Mouse (Mus musculus) lung, embryonic 15.5 days (tissue): Measurements from ENCODE around the gene Ppt2. TPM values are rescaled to one million over a fixed set of nuclear protein-coding genes. Genes with fewer than 3 reads are reported as not detected.

Experiments
- ATAC-seq: fragments of 200-750 bp; cut with Nextera tagmentation; 2 replicates; pipeline ENCODE4 v1.8.0; 2017; ENCODE audit warnings: moderate number of reproducible peaks, borderline replicate concordance; ENCODE audit not compliant: low FRiP score, low TSS enrichment; ENCODE audit errors: extremely low read depth
- H3K27ac ChIP-seq: fragments of 300-500 bp; sonication (generic); 2 replicates; pipeline ENCODE4 v1.5.1; 2015; ENCODE audit warnings: moderate library complexity, mild to moderate bottlenecking, inconsistent platforms
- H3K27me3 ChIP-seq: fragments of 300-500 bp; sonication (generic); 2 replicates; pipeline ENCODE4 v1.6.1; 2015; ENCODE audit warnings: inconsistent platforms
- H3K36me3 ChIP-seq: fragments of 300-500 bp; sonication (generic); 2 replicates; pipeline ENCODE4 v1.6.1; 2015; ENCODE audit warnings: inconsistent platforms
- H3K4me1 ChIP-seq: fragments of 300-500 bp; sonication (generic); 2 replicates; pipeline ENCODE4 v1.6.1; 2015; ENCODE audit warnings: inconsistent platforms
- H3K4me2 ChIP-seq: fragments of 300-500 bp; sonication (generic); 2 replicates; pipeline ENCODE4 v1.6.1; 2015; ENCODE audit warnings: inconsistent platforms, mild to moderate bottlenecking, moderate library complexity
- H3K4me3 ChIP-seq: fragments of 300-500 bp; sonication (generic); 2 replicates; pipeline ENCODE4 v1.5.1; 2015; ENCODE audit warnings: mild to moderate bottlenecking, inconsistent platforms
- H3K9ac ChIP-seq: fragments of 300-500 bp; sonication (generic); 2 replicates; pipeline ENCODE4 v1.6.1; 2015; ENCODE audit warnings: inconsistent platforms
- H3K9me3 ChIP-seq: fragments of 300-500 bp; sonication (generic); 2 replicates; pipeline ENCODE4 v1.6.1; 2016; ENCODE audit warnings: inconsistent platforms
- WGBS: fragments of 180-500 bp; shearing (Covaris S2); methylation state at CpG from one replicate; pipeline ENCODE4 v1.1.7; 2015; 5-methylcytosine and 5-hydroxymethylcytosine counted together
- polyA plus RNA-seq: library from polyadenylated mRNA; unstranded; fragments of >200 nt; fragmentation: Nextera tagmentation; extraction: Ambion mirVana; gene quantifications from 2 replicates; pipeline ENCODE4 v1.2.1, GENCODE M21; 2015

The Ppt2 gene
- polyA plus RNA-seq, 1 experiment from 2014 or later = 21.0 TPM

DNA sequence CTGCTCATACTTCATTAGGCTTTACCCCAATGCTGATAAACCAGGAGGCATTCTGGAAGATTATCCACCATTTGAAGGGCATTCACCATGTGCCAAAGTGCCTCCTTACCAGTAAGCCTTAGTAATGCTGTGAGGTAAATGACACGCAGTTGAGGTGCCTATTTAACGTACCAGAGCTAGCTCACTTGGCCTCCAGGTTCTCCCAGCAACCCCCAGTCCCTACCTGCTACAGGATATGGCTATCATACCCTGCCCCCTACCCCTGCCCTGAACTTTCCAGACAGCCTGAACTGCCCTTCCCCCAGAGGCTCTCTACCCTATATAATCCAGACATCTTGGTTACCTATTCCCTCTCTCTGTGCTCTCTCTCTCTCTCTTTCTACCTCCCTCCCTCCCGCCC is 39.5 kb downstream of the Ppt2 start:
- Histone ChIP-seq H3K4me1 (peaks cover 58% of the 10 kb centered on the region), H3K4me3 (no peak overlapping the region; the same call in 1 of the 2 replicates), H3K27ac (no peak overlapping the region), H3K9me3 (no peaks in the 10 kb centered on the region), H3K4me2 (peak overlapping the region; percentile 96), H3K36me3 (no peaks in the 10 kb centered on the region), H3K27me3 (no peaks in the 10 kb centered on the region), H3K9ac (0 out of 2 replicates have a peak overlapping the region, but pooled peaks have one; percentile 98)
- no peak for ATAC-seq
- WGBS = 69% methylated on average over 3 of the region's 3 CpGs

DNA sequence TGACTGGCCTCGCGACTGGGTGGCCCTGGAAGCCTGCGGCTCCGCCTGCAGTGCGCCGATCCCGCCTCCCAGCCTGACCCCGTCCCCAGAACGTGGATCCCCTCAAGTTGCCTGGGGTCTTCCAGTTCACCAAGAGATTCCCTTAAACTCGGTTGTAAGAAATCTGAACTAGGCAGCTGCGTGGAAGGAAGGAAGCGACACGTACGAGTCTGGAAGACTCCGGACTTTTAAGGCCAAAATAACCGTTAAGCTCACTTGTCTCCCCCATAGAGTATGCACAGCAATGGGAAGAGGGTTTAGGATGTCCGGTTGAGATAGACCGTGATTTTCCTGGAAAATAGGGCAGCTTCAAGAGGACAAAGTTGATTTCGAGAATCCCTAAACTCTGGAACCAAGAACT is 40.5 kb downstream of the Ppt2 start:
- no peaks in the 10 kb centered on the region for H3K9me3 ChIP-seq
- H3K27ac ChIP-seq = peak overlapping the region; percentile 99
- peak overlapping the region; percentile 96 for H3K4me2 ChIP-seq
- peak overlapping the region; percentile 83 for H3K4me3 ChIP-seq
- 2% methylated on average over 19 of the region's 19 CpGs for WGBS
- H3K27me3 ChIP-seq = no peaks in the 10 kb centered on the region
- ATAC-seq = no peak
- no peaks in the 10 kb centered on the region for H3K36me3 ChIP-seq
- peaks cover 51% of the 10 kb centered on the region for H3K4me1 ChIP-seq
- peak overlapping the region; percentile 98 for H3K9ac ChIP-seq

DNA sequence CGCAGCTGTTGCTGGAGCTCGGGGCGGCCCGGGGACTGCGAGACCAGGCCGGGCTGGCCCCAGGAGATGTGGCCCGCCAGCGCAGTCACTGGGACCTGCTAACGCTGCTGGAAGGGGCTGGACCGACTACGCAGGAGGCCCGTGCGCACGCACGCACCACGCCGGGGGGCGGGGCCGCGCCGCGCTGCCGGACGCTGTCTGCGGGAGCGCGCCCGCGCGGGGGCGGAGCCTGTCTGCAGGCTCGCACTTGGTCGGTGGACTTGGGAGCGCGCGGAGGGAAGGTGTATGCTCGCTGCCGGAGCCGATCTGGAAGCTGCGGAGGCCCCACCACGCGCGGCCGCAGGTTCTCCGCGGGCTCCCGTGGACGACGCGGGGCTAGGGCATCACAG is 40.9 kb downstream of the Ppt2 start:
- Histone ChIP-seq H3K9me3 (no peaks in the 10 kb centered on the region), H3K4me3 (peak overlapping the region; percentile 83), H3K4me1 (peaks cover 51% of the 10 kb centered on the region), H3K36me3 (no peaks in the 10 kb centered on the region), H3K9ac (peak overlapping the region; percentile 98), H3K27ac (peak overlapping the region; percentile 99), H3K27me3 (no peaks in the 10 kb centered on the region), H3K4me2 (peak overlapping the region; percentile 96)
- peak; percentile 84 for ATAC-seq
- under 1% methylated on average over 48 of the region's 50 CpGs for WGBS

DNA sequence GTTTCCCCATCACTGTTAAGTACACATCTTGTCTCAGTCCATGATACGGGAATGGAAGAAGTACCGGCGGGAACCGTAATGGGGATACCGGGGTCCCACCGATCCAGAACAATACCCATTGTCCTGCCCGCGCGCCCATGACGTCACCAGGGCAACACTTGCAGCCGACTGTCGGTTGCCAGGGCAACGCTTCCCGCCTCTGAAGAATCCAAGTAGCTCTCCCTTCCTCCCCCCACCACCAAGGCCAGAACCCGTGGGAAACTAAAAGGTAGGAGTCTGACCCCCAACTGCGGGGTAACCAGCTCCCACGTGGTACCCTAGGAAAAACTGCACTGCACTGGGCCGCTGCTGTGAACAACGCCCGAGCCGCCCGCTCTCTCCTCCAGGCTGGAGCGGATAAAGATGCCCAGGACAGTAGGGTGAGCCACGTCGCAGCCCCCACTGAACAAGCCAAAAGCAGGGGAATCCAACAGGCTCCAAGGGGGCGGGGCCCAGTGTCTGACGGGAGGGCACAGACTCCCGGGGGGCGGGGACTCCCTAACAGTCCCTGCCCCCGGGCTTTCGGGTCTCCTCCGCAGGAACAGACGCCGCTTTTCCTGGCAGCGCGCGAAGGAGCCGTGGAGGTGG is 41.4 kb downstream of the Ppt2 start:
- H3K4me1 ChIP-seq = peaks cover 51% of the 10 kb centered on the region
- peak; percentile 82 for ATAC-seq

GRCm38 (mm10) chr17:34585877-34586771 is 42.2 kb downstream of the Ppt2 start:
- H3K27ac ChIP-seq = peak overlapping the region; percentile 99
- WGBS = 24% methylated on average over 32 of the region's 32 CpGs
- H3K4me2 ChIP-seq = peak overlapping the region; percentile 96
- peaks cover 46% of the 10 kb centered on the region for H3K4me1 ChIP-seq
- H3K4me3 ChIP-seq = peak overlapping the region; percentile 83
- ATAC-seq = no peak
- H3K27me3 ChIP-seq = no peaks in the 10 kb centered on the region
- H3K9ac ChIP-seq = peak overlapping the region; percentile 98
- no peaks in the 10 kb centered on the region for H3K36me3 ChIP-seq
- no peaks in the 10 kb centered on the region for H3K9me3 ChIP-seq

More for the DNA sequence above, 41.4 kb downstream of the Ppt2 start:
- H3K27ac ChIP-seq = peak overlapping the region; percentile 99
- H3K36me3 ChIP-seq = no peaks in the 10 kb centered on the region
- 2% methylated on average over 38 of the region's 38 CpGs for WGBS
- H3K9ac ChIP-seq = peak overlapping the region; percentile 98
- H3K9me3 ChIP-seq = no peaks in the 10 kb centered on the region
- H3K4me2 ChIP-seq = peak overlapping the region; percentile 96
- peak overlapping the region; percentile 83 for H3K4me3 ChIP-seq
- H3K27me3 ChIP-seq = no peaks in the 10 kb centered on the region

DNA sequence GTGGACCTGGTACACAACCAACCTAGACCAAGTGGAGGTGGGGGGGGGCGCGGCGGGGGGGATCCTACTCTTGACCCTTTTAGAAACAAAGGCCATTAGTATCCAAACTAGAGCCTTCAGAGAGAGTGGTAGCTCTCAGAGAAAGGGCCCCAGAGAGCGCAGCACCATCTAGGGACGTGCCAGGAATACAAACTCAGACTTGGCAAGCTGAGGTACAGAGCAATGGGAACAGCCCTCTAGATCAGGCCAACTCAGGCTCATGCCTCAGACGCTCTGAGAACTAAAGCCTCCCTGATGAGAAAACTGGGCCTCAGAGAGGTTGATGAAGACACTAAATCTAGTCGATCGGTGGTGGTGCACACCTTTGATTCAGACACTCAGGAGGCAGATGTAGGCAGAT is 43.2 kb downstream of the Ppt2 start:
- peaks cover 36% of the 10 kb centered on the region for H3K4me1 ChIP-seq
- H3K4me3 ChIP-seq = no peak overlapping the region
- H3K27me3 ChIP-seq = no peaks in the 10 kb centered on the region
- no peak overlapping the region for H3K4me2 ChIP-seq
- H3K36me3 ChIP-seq = no peaks in the 10 kb centered on the region
- 91% methylated on average over 8 of the region's 8 CpGs for WGBS
- H3K9me3 ChIP-seq = no peaks in the 10 kb centered on the region
- H3K9ac ChIP-seq = no peak overlapping the region
- H3K27ac ChIP-seq = no peak overlapping the region
- ATAC-seq = no peak

GRCm38 (mm10) chr17:34583819-34584218 is 44.5 kb downstream of the Ppt2 start:
- Histone ChIP-seq H3K4me3 (no peak overlapping the region), H3K27ac (no peak overlapping the region), H3K9ac (no peak overlapping the region), H3K27me3 (no peaks in the 10 kb centered on the region), H3K4me2 (no peak overlapping the region), H3K4me1 (peaks cover 23% of the 10 kb centered on the region), H3K36me3 (no peaks in the 10 kb centered on the region), H3K9me3 (no peaks in the 10 kb centered on the region)
- WGBS = 91% methylated on average over 8 of the region's 8 CpGs
- ATAC-seq = no peak

DNA sequence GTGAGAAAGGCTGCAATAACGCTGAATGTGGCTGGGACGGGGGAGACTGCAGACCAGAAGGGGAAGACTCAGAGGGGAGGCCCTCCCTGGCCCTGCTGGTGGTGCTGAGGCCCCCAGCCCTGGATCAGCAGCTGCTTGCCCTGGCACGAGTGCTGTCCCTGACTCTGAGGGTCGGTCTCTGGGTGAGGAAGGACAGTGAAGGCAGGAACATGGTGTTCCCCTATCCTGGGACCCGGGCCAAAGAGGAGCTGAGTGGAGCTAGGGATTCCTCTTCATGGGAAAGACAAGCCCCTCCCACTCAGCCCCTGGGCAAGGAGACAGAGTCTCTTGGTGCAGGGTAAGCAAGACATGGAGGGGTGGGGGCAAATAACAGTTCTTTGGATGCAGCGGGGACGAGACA is 44.9 kb downstream of the Ppt2 start:
- Histone ChIP-seq H3K36me3 (no peaks in the 10 kb centered on the region), H3K9me3 (no peaks in the 10 kb centered on the region), H3K27ac (no peak overlapping the region), H3K4me2 (no peak overlapping the region), H3K4me3 (no peak overlapping the region), H3K27me3 (no peaks in the 10 kb centered on the region), H3K9ac (no peak overlapping the region), H3K4me1 (peaks cover 19% of the 10 kb centered on the region)
- ATAC-seq = no peak
- WGBS = 53% methylated on average over 7 of the region's 7 CpGs

DNA sequence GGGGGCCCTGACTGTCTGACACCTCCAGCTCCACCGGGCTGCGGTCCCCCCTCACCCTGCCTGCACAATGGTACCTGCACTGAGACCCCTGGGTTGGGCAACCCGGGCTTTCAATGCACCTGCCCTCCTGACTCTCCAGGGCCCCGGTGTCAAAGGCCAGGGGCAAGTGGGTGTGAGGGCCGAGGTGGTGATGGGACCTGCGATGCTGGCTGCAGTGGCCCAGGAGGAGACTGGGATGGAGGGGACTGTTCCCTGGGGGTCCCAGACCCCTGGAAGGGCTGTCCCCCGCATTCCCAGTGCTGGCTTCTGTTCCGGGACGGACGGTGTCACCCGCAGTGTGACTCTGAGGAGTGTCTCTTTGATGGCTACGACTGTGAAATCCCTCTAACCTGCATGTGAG is 45.8 kb downstream of the Ppt2 start:
- ATAC-seq = no peak
- no peak overlapping the region for H3K9ac ChIP-seq
- 73% methylated on average over 12 of the region's 12 CpGs for WGBS

GRCm38 (mm10) chr17:34578070-34578469 is 50.2 kb downstream of the Ppt2 start:
- no peak for ATAC-seq
- H3K27ac ChIP-seq = no peak overlapping the region
- no peaks in the 10 kb centered on the region for H3K9me3 ChIP-seq
- 86% methylated on average over 3 of the region's 3 CpGs for WGBS
- H3K4me2 ChIP-seq = no peak overlapping the region
- no peaks in the 10 kb centered on the region for H3K36me3 ChIP-seq
- H3K9ac ChIP-seq = no peak overlapping the region
- H3K4me1 ChIP-seq = peaks cover 4% of the 10 kb centered on the region; the same call in 1 of the 2 replicates
- no peaks in the 10 kb centered on the region for H3K27me3 ChIP-seq
- no peak overlapping the region for H3K4me3 ChIP-seq

More for the DNA sequence above, 45.8 kb downstream of the Ppt2 start:
- no peak overlapping the region for H3K27ac ChIP-seq
- no peak overlapping the region for H3K4me3 ChIP-seq
- H3K4me1 ChIP-seq = peaks cover 12% of the 10 kb centered on the region
- H3K9me3 ChIP-seq = no peaks in the 10 kb centered on the region
- no peak overlapping the region for H3K4me2 ChIP-seq
- no peaks in the 10 kb centered on the region for H3K27me3 ChIP-seq
- no peaks in the 10 kb centered on the region for H3K36me3 ChIP-seq

GRCm38 (mm10) chr17:34576577-34576976 is 51.7 kb downstream of the Ppt2 start:
- no peak for ATAC-seq

DNA sequence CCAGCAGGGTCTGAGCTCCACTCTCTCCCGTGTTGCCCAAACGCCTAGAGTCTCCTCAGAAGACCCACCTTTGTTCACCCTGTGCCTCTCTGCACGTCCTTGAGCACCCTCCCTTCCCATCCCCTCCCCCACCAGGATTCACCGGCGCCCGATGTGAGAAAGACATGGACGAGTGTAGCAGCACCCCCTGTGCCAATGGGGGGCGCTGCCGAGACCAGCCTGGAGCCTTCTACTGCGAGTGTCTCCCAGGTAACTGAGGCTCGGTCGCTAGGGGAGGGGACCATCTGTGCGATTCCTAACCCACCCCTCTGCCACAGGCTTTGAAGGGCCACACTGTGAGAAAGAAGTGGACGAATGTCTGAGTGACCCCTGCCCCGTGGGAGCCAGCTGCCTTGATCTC is 55.9 kb downstream of the Ppt2 start:
- WGBS = 13% methylated on average over 15 of the region's 15 CpGs
- Histone ChIP-seq H3K4me2 (no peak overlapping the region), H3K9me3 (no peaks in the 10 kb centered on the region), H3K4me1 (peaks cover 4% of the 10 kb centered on the region; the same call in 1 of the 2 replicates), H3K36me3 (no peaks in the 10 kb centered on the region), H3K27me3 (no peaks in the 10 kb centered on the region), H3K4me3 (no peak overlapping the region), H3K9ac (no peak overlapping the region), H3K27ac (no peak overlapping the region)
- ATAC-seq = no peak

More at GRCm38 (mm10) chr17:34576577-34576976, 51.7 kb downstream of the Ppt2 start:
- H3K9me3 ChIP-seq = no peaks in the 10 kb centered on the region
- 47% methylated on average over 5 of the region's 5 CpGs for WGBS
- no peak overlapping the region for H3K4me3 ChIP-seq
- no peak overlapping the region for H3K9ac ChIP-seq
- no peak overlapping the region for H3K4me2 ChIP-seq
- H3K36me3 ChIP-seq = no peaks in the 10 kb centered on the region
- H3K4me1 ChIP-seq = peaks cover 4% of the 10 kb centered on the region; the same call in 1 of the 2 replicates
- no peak overlapping the region for H3K27ac ChIP-seq
- H3K27me3 ChIP-seq = no peaks in the 10 kb centered on the region
